Mouse (Mus musculus): ENCODE results near the gene Zmynd8. TPM values are rescaled to one million over a fixed set of nuclear protein-coding genes. Genes with fewer than 3 reads are reported as not detected.

Gene Zmynd8
- polyA plus RNA-seq (2016; fragmentation: Nextera tagmentation; extraction: Ambion mirVana), result 60.0 and 65.2 TPM in 2 replicates

DNA sequence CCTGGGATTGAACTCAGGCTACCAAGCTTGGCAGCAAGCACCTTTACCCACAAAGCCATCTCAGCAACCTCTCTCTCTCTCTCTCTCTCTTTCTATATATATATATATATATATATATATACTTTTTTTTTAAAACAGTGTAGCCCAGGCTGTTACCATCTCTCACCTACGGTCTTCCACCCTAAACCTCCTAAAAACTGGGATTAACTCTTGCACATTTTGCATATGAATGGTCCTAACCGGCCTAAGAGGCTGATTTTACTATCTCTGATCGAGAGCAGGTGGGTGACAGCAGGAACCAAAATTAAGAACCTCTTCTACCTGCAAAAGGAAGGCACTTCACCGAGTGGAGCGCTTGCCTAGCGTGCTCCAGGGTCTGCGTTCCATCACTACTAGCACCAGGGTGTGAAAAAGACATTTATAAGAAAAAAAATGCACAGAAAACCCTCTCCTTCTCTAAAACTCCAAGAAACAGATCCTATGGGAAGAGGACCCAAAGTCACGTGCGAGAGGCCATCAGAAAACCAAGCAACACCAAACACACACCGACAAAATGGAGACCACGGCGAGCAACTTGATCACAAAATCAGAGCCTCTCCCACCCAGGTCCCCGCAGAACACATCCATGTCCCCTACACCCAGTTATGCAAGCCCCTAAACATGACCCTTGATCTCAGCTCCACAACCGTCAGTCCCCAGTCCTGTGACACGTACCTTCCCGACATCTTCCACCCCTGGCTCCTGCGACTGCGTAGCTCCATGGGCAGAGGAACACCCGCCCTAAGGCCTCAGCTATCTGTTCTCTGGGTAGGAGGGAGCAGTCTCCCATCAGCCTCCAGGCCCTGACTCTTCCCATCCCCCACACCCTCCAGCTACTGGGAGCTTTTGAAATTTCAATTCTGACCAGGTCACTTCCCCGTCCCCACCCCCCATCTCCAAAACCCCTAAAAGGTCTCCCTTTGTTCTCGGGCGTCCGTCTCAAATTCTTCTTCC, at the start of gene Zmynd8:
TSS of gene Zmynd8 (minus strand) at position 815 of the 993 bp plus-strand sequence.
- H3K36me3 ChIP-seq, result no peaks in the 10 kb centered on the region
- H3K9me3 ChIP-seq, result no peaks in the 10 kb centered on the region
- H3K27me3 ChIP-seq (ENCODE audit: insufficient read depth, poor library complexity, severe bottlenecking), result no peaks in the 10 kb centered on the region
- H3K27ac ChIP-seq, result peak within 1 kb of the TSS; percentile 92
- peak; percentile 79 for DNase-seq (ENCODE audit: low spot score)
- H3K4me3 ChIP-seq, result peak within 1 kb of the TSS; percentile 49
- 13% methylated on average over 23 of the region's 23 CpGs for WGBS
- peaks cover 63% of the 10 kb centered on the region for H3K4me1 ChIP-seq (replicated peaks)

DNA sequence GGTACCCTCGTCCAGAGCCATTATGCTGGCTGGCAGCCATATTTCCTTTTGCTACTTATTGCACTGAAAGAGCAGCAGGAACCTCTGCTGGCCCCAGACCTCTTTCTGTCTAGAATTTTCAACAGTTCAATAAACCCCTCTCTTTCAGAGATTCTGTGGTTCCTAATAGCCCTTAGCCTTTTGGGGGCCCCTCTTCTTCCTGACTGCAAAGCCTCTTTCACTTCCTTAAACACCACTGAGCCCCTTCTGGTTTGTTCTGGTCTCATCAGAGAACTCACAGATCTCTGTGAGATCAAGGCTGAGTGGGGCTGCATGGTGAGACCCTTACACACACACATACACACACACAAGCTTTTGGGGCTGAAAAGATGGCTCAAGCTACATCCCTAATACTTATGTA, 49.2 kb upstream of the Zmynd8 start:
- WGBS, result 78% methylated on average over 1 of the region's 1 CpGs
- no peaks in the 10 kb centered on the region for H3K36me3 ChIP-seq
- no peak overlapping the region for H3K4me3 ChIP-seq
- no peaks in the 10 kb centered on the region for H3K27me3 ChIP-seq (ENCODE audit: insufficient read depth, poor library complexity, severe bottlenecking)
- peak overlapping the region; percentile 18; the same call in 1 of the 2 replicates for H3K27ac ChIP-seq
- no peaks in the 10 kb centered on the region for H3K9me3 ChIP-seq
- DNase-seq (ENCODE audit: low spot score), result no peak
- H3K4me1 ChIP-seq (replicated peaks), result 0 out of 2 replicates have a peak, but pooled peaks cover 10% of the 10 kb centered on the region

DNA sequence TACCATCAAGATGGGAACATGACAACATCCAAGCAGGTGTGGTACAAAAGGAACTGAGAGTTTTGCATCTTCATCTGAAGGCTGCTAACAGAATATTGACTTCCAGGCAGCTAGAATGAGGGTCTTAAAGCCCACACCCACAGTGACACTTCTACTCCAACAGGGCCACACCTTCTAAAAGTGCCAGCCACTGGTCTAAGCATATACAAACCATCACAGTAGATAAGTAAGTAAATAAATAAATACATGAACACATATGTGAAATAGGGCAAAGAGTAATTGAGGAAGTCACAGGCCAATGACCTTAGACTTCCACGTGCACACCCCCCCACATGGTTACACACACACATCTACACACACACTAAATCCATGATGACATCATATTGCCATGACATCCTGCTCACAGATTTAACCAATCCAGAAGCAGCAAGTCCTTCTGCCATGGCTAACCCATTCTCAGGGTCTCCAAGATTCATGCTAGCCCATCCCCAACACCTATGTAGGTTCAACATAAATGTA, 47.3 kb upstream of the Zmynd8 start:
- Histone ChIP-seq H3K36me3 (no peaks in the 10 kb centered on the region), H3K4me3 (no peak overlapping the region), H3K4me1 (replicated peaks) (0 out of 2 replicates have a peak, but pooled peaks cover 10% of the 10 kb centered on the region), H3K27ac (no peak overlapping the region), H3K27me3 (ENCODE audit: insufficient read depth, poor library complexity, severe bottlenecking) (no peaks in the 10 kb centered on the region), H3K9me3 (no peaks in the 10 kb centered on the region)
- DNase-seq (ENCODE audit: low spot score), result no peak
- WGBS, result 93% methylated on average over 1 of the region's 1 CpGs

DNA sequence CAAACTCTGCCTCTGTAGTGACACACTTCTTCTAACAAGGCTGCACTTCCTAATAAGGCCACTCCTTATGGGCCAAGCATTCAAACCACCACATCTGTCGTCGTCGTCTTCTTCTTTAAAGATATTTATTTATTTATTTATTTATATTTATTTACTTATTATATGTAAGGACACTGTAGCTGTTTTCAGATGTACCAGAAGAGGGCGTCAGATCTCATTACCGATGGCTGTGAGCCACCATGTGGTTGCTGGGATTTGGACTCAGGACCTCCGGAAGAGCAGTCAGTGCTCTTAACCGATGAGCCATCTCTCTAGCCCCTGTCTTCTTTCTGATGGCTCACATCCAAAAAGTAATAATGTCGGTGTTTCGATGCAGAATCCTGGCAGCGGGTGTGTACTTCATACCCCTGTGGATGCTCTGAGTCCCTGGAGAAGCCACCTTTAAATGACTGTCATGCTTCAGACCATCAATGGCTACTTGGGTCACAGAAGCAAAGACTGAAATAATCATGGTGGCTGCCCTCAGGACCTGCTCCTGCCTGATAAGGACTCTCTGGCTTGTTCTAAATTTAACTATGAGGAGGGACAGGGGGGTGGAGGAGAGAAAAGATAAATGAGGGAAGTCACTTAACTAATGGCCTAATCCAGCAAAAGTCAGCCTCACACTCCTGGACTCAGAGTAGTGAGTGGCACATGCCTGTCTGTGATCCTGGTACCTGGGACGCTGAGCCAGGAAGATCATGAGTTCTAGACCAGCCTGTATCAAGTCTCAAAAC, 45.9 kb upstream of the Zmynd8 start:
- H3K9me3 ChIP-seq, result no peaks in the 10 kb centered on the region
- no peak for DNase-seq (ENCODE audit: low spot score)
- 84% methylated on average over 11 of the region's 11 CpGs for WGBS
- no peaks in the 10 kb centered on the region for H3K36me3 ChIP-seq
- H3K27ac ChIP-seq, result peak overlapping the region; percentile 40; the same call in 1 of the 2 replicates
- no peaks in the 10 kb centered on the region for H3K27me3 ChIP-seq (ENCODE audit: insufficient read depth, poor library complexity, severe bottlenecking)
- no peak overlapping the region for H3K4me3 ChIP-seq
- 0 out of 2 replicates have a peak, but pooled peaks cover 10% of the 10 kb centered on the region for H3K4me1 ChIP-seq (replicated peaks)

DNA sequence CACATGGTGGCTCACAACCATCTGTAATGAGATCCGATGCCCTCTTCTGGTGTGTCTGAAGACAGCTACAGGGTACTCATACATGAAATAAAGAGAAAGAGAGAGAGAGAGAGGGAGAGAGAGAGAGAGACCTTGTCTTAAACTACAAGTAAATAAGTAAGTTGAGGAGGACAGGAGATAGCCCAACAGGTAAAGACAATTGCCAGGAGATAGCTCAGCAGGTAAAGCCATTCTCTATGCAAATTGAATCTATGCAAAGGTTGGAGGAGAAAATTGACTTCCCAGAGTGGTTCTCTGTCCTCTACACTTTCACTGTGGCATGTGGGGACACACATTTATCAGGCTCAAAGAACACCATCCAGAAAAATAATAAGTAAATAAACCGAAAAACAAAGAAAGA, 44.3 kb upstream of the Zmynd8 start:
- H3K9me3 ChIP-seq, result no peaks in the 10 kb centered on the region

DNA sequence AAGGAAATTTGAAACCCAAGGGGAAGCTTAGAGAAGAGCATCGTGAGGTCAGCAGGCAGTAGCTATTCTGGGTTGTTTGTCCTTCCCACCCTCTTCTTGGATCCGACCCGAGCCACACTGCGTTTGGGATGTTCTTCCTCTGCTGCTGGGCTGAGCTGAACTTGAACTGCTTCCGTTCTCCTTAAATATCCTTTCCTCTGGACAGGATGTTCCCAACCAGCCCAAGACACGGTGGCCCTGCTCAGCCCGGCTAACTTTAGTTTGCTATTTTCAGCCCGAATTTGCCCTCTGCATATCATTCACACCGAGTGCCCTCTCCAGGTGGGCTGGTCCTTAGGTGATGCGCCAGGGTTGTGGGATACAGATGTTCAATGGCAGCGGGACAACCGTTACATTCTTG, 37.3 kb upstream of the Zmynd8 start:
- Histone ChIP-seq H3K36me3 (no peaks in the 10 kb centered on the region), H3K4me1 (replicated peaks) (no peaks in the 10 kb centered on the region), H3K4me3 (no peak overlapping the region), H3K27me3 (ENCODE audit: insufficient read depth, poor library complexity, severe bottlenecking) (no peaks in the 10 kb centered on the region), H3K9me3 (no peaks in the 10 kb centered on the region), H3K27ac (no peak overlapping the region)
- 76% methylated on average over 12 of the region's 12 CpGs for WGBS
- no peak for DNase-seq (ENCODE audit: low spot score)

More for the DNA sequence above, 44.3 kb upstream of the Zmynd8 start:
- Histone ChIP-seq H3K27ac (no peak overlapping the region), H3K4me1 (replicated peaks) (0 out of 2 replicates have a peak, but pooled peaks cover 3% of the 10 kb centered on the region), H3K36me3 (no peaks in the 10 kb centered on the region), H3K27me3 (ENCODE audit: insufficient read depth, poor library complexity, severe bottlenecking) (no peaks in the 10 kb centered on the region), H3K4me3 (no peak overlapping the region)
- no peak for DNase-seq (ENCODE audit: low spot score)
- WGBS, result 91% methylated on average over 2 of the region's 2 CpGs

DNA sequence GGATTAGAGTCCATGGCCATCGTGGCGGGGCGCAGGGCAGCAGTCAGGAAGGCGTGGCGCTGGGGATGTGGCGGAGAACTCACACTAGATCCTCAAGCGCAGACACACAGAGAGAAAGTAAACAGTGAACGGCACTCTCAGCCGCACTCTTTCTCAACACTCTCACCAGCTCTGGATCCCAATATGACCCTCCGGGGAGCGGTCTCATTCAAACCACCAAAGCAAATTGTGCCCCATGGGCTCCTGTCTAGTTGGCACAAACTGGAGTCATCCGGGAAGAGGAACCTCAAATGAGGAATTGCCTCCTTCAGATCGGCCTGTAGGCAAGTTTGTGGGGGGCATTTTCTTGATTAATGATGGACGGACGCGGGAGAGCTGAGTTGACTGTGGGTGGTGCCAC, 28.9 kb upstream of the Zmynd8 start:
- Histone ChIP-seq H3K27me3 (ENCODE audit: insufficient read depth, poor library complexity, severe bottlenecking) (no peaks in the 10 kb centered on the region), H3K9me3 (peaks cover 7% of the 10 kb centered on the region; the same call in 1 of the 2 replicates), H3K4me1 (replicated peaks) (peaks cover 8% of the 10 kb centered on the region; the same call in 1 of the 2 replicates), H3K36me3 (no peaks in the 10 kb centered on the region), H3K27ac (no peak overlapping the region), H3K4me3 (no peak overlapping the region)
- WGBS, result 95% methylated on average over 16 of the region's 16 CpGs
- DNase-seq (ENCODE audit: low spot score), result no peak

DNA sequence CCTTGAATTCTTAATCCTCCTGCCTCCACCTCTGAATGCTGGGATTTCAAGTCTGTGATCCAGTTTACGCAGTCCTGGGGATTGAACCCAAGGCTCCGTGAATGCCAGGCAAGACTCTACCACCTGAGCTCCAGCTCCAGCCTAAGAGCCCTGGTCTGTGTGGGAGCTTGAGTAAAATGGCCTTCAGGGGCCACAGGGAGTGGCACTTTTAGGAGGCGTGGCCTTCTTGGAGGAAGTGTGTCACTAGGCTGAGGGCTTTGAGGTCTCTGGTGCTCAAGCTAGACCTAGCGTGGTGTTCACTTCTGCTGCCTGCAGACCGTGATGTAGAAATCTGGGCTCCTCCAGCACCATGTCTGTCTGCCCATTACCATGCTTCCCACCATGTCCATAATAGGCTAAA, 27.4 kb upstream of the Zmynd8 start:
- no peak for DNase-seq (ENCODE audit: low spot score)
- H3K4me3 ChIP-seq, result no peak overlapping the region
- peaks cover 15% of the 10 kb centered on the region for H3K4me1 ChIP-seq (replicated peaks)
- WGBS, result 97% methylated on average over 5 of the region's 5 CpGs
- no peaks in the 10 kb centered on the region for H3K36me3 ChIP-seq
- H3K27ac ChIP-seq, result no peak overlapping the region
- H3K27me3 ChIP-seq (ENCODE audit: insufficient read depth, poor library complexity, severe bottlenecking), result no peaks in the 10 kb centered on the region
- H3K9me3 ChIP-seq, result peaks cover 7% of the 10 kb centered on the region; the same call in 1 of the 2 replicates

DNA sequence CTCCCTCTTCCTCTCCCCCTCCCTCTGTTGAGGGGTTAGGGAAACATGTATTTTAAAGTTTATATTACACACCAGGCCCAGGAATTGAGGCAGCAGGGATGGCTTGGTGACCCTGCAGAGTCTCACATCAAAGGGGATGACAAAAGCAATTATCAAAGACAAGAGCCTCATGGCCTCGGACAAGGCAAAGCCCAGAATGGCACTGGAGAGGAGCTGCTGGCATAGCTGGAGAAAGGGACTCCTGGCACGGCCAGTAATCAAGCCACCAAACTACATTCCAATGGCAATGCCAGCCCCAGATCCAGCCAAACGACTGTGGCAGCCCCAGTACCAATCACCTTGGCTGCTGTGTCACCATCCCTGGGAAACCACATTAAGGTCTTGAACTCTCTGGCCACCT, 26.3 kb upstream of the Zmynd8 start:
- Histone ChIP-seq H3K4me1 (replicated peaks) (peaks cover 15% of the 10 kb centered on the region), H3K27me3 (ENCODE audit: insufficient read depth, poor library complexity, severe bottlenecking) (no peaks in the 10 kb centered on the region), H3K36me3 (no peaks in the 10 kb centered on the region), H3K9me3 (peaks cover 7% of the 10 kb centered on the region; the same call in 1 of the 2 replicates), H3K27ac (no peak overlapping the region; the same call in 1 of the 2 replicates), H3K4me3 (no peak overlapping the region)
- peak; percentile 8 for DNase-seq (ENCODE audit: low spot score)
- 52% methylated on average over 3 of the region's 3 CpGs for WGBS

DNA sequence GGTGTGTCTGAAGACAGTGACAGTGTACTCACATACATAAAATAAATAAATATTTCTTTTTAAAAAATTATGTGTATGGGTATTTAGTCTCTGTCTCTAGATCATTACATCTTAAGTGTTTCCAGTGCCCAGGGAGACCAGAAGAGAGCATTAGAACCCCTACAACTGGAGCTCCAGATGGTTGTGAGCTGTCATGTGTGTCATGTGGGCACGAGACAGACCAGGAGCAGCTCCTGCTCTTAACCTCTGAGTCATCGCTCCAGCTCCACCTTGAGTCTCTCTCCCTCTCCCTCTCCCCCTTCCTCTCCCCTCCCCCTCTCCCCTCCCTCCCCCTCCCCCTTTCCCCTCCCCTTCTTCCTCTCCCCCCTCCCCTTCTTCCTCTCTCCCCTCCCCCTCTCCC, 25.9 kb upstream of the Zmynd8 start:
- Histone ChIP-seq H3K27me3 (ENCODE audit: insufficient read depth, poor library complexity, severe bottlenecking) (no peaks in the 10 kb centered on the region), H3K4me1 (replicated peaks) (peaks cover 15% of the 10 kb centered on the region), H3K27ac (no peak overlapping the region), H3K36me3 (no peaks in the 10 kb centered on the region), H3K4me3 (no peak overlapping the region), H3K9me3 (peaks cover 7% of the 10 kb centered on the region; the same call in 1 of the 2 replicates)
- DNase-seq (ENCODE audit: low spot score), result no peak
- 88% methylated on average over 2 of the region's 2 CpGs for WGBS

DNA sequence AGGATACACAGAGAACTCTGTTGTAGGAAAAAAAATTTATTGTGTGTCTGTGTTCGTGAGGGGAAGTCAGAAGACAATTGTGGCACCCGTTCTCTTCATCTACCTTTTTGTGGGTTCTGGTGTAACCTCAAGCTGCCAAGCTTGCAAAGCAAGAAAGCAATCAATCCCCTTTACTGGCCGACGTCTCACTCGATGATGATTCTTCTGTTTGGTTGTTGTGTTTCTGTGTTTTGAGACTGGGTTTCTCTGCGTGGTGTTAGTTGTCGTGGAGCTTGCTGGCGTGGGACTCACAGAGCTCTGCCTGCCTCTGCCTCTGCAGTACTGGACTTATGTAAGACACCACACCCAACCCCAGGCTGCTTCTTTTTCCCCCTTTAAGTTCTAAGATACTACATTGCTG, 24.9 kb upstream of the Zmynd8 start:
- WGBS, result 91% methylated on average over 8 of the region's 8 CpGs
- no peak overlapping the region for H3K4me3 ChIP-seq
- peaks cover 15% of the 10 kb centered on the region for H3K4me1 ChIP-seq (replicated peaks)
- H3K9me3 ChIP-seq, result peaks cover 7% of the 10 kb centered on the region; the same call in 1 of the 2 replicates
- DNase-seq (ENCODE audit: low spot score), result no peak
- H3K36me3 ChIP-seq, result no peaks in the 10 kb centered on the region
- no peak overlapping the region for H3K27ac ChIP-seq
- H3K27me3 ChIP-seq (ENCODE audit: insufficient read depth, poor library complexity, severe bottlenecking), result no peaks in the 10 kb centered on the region

DNA sequence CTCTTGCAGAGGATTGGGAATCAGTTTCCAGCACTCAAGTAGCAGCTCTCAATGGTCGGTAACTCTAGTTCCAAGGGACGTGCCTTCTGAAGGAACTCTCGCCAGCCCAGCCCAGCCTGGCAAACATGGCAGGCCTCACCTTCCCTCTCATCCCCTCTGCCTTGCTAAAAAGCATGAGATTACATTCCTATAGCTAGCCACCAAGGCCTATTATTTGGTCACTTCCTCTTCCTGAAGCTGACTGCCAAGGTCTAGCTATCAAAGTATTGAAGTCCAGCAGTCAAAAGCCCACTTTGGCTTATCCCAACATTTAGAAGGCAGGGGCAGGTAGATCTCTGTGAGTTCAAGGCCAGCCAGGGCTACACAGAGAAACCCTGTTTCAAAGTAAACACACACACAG, 24.2 kb upstream of the Zmynd8 start:
- Histone ChIP-seq H3K4me1 (replicated peaks) (peaks cover 15% of the 10 kb centered on the region), H3K4me3 (no peak overlapping the region), H3K36me3 (no peaks in the 10 kb centered on the region), H3K27ac (no peak overlapping the region), H3K27me3 (ENCODE audit: insufficient read depth, poor library complexity, severe bottlenecking) (no peaks in the 10 kb centered on the region), H3K9me3 (peaks cover 4% of the 10 kb centered on the region; the same call in 1 of the 2 replicates)
- DNase-seq (ENCODE audit: low spot score), result no peak
- WGBS, result 90% methylated on average over 3 of the region's 3 CpGs
